Mouse (Mus musculus) neural tube, embryonic 14.5 days (tissue): Measurements from ENCODE around the gene Aif1. TPM values are rescaled to one million over a fixed set of nuclear protein-coding genes. Genes with fewer than 3 reads are reported as not detected.

ENCODE experiments used
- ATAC-seq: fragments of 200-750 bp; cut with Nextera tagmentation; 2 replicates; pipeline ENCODE4 v1.8.0; 2017; ENCODE audit warnings: low read depth, mild to moderate bottlenecking, moderate TSS enrichment, moderate library complexity
- H3K27ac ChIP-seq: fragments of 300-500 bp; sonication (generic); 2 replicates; pipeline ENCODE4 v1.5.1; 2014; ENCODE audit warnings: low read depth, mild to moderate bottlenecking, control low read depth, low read length, moderate library complexity, mixed read lengths
- H3K27me3 ChIP-seq: fragments of 300-500 bp; sonication (generic); 2 replicates; pipeline ENCODE4 v1.6.1; 2014; ENCODE audit warnings: low read length; ENCODE audit not compliant: control insufficient read depth, insufficient read depth
- H3K36me3 ChIP-seq: fragments of 300-500 bp; sonication (generic); 2 replicates; pipeline ENCODE4 v1.6.1; 2014; ENCODE audit warnings: low read length, mixed read lengths; ENCODE audit not compliant: control insufficient read depth, insufficient read depth
- H3K4me1 ChIP-seq: fragments of 300-500 bp; sonication (generic); 2 replicates; pipeline ENCODE4 v1.6.1; 2014; ENCODE audit warnings: low read length; ENCODE audit not compliant: control insufficient read depth, insufficient read depth
- H3K4me2 ChIP-seq: fragments of 300-500 bp; sonication (generic); 2 replicates; pipeline ENCODE4 v1.6.1; 2014; ENCODE audit warnings: mild to moderate bottlenecking, low read depth, low read length, control low read depth
- H3K4me3 ChIP-seq: fragments of 300-500 bp; sonication (generic); 2 replicates; pipeline ENCODE4 v1.5.1; 2014; ENCODE audit warnings: low read depth, low read length, control low read depth, mixed read lengths
- H3K9ac ChIP-seq: fragments of 300-500 bp; sonication (generic); replicated peaks from 2 replicates; pipeline ENCODE4 v1.6.1; 2014; ENCODE audit warnings: low read depth, mild to moderate bottlenecking, control low read depth, low read length, mixed read lengths
- H3K9me3 ChIP-seq: fragments of 300-500 bp; sonication (generic); 2 replicates; pipeline ENCODE4 v1.6.1; 2016; ENCODE audit warnings: low read length; ENCODE audit not compliant: control insufficient read depth
- WGBS: fragments of 180-500 bp; shearing (Covaris S2); extraction: QIAGEN DNeasy Blood & Tissue Kit; methylation state at CpG from one replicate; pipeline ENCODE4 v1.1.7; 2014; 5-methylcytosine and 5-hydroxymethylcytosine counted together
- polyA plus RNA-seq: library from polyadenylated mRNA; unstranded; fragments of >200 nt; fragmentation: Nextera tagmentation; extraction: Ambion mirVana; gene quantifications from 2 replicates; pipeline ENCODE4 v1.2.1, GENCODE M21; 2014

Aif1 gene
- polyA plus RNA-seq, 1 experiment from 2014 or later, result 6.7 TPM

GRCm38 (mm10) chr17:35197126-35197525, 21.3 kb upstream of the Aif1 start:
- no peak overlapping the region for H3K9ac ChIP-seq
- no peak for ATAC-seq
- H3K36me3 ChIP-seq, result no peaks in the 10 kb centered on the region
- H3K4me3 ChIP-seq, result no peak overlapping the region
- peaks cover 4% of the 10 kb centered on the region; the same call in 1 of the 2 replicates for H3K4me1 ChIP-seq
- no peak overlapping the region for H3K27ac ChIP-seq
- no peaks in the 10 kb centered on the region for H3K9me3 ChIP-seq
- no peak overlapping the region for H3K4me2 ChIP-seq
- H3K27me3 ChIP-seq, result peaks cover 25% of the 10 kb centered on the region
- WGBS, result 44% methylated on average over 5 of the region's 6 CpGs

GRCm38 (mm10) chr17:35196321-35196641, 20.4 kb upstream of the Aif1 start:
- Histone ChIP-seq H3K36me3 (no peaks in the 10 kb centered on the region), H3K27me3 (peaks cover 25% of the 10 kb centered on the region), H3K4me3 (peak overlapping the region; percentile 27; the same call in 1 of the 2 replicates), H3K9ac (no peak overlapping the region), H3K27ac (no peak overlapping the region), H3K4me1 (peaks cover 4% of the 10 kb centered on the region; the same call in 1 of the 2 replicates), H3K9me3 (no peaks in the 10 kb centered on the region), H3K4me2 (peak overlapping the region; percentile 55)
- no peak for ATAC-seq
- 38% methylated on average over 9 of the region's 9 CpGs for WGBS

GRCm38 (mm10) chr17:35195631-35196320, 19.9 kb upstream of the Aif1 start:
- Histone ChIP-seq H3K27me3 (peaks cover 25% of the 10 kb centered on the region), H3K9ac (peak overlapping the region; percentile 25; the same call in 1 of the 2 replicates), H3K36me3 (no peaks in the 10 kb centered on the region), H3K9me3 (no peaks in the 10 kb centered on the region), H3K4me3 (peak overlapping the region; percentile 27), H3K4me2 (peak overlapping the region; percentile 55), H3K4me1 (peaks cover 4% of the 10 kb centered on the region; the same call in 1 of the 2 replicates), H3K27ac (no peak overlapping the region)
- 2% methylated on average over 65 of the region's 66 CpGs for WGBS
- ATAC-seq, result peak; percentile 58; the same call in 1 of the 2 replicates

GRCm38 (mm10) chr17:35194844-35195630, 19.2 kb upstream of the Aif1 start:
- no peaks in the 10 kb centered on the region for H3K36me3 ChIP-seq
- peak overlapping the region; percentile 55 for H3K4me2 ChIP-seq
- no peak overlapping the region for H3K27ac ChIP-seq
- H3K27me3 ChIP-seq, result peaks cover 25% of the 10 kb centered on the region
- no peak for ATAC-seq
- H3K4me1 ChIP-seq, result peaks cover 4% of the 10 kb centered on the region; the same call in 1 of the 2 replicates
- no peaks in the 10 kb centered on the region for H3K9me3 ChIP-seq
- 48% methylated on average over 19 of the region's 19 CpGs for WGBS
- H3K9ac ChIP-seq, result peak overlapping the region; percentile 25; the same call in 1 of the 2 replicates
- peak overlapping the region; percentile 27 for H3K4me3 ChIP-seq

GRCm38 (mm10) chr17:35193881-35194843, 18.3 kb upstream of the Aif1 start, which contains the start of gene Ltb:
Gene Ltb, plus strand, starts transcription at chr17:35194439.
- H3K4me2 ChIP-seq, result peak within 1 kb of the TSS; percentile 55; the same call in 1 of the 2 replicates
- H3K9ac ChIP-seq, result no peak within 1 kb of the TSS
- no peaks in the 10 kb centered on the region for H3K9me3 ChIP-seq
- peaks cover 25% of the 10 kb centered on the region for H3K27me3 ChIP-seq
- H3K36me3 ChIP-seq, result no peaks in the 10 kb centered on the region
- H3K27ac ChIP-seq, result no peak within 1 kb of the TSS
- H3K4me3 ChIP-seq, result no peak within 1 kb of the TSS
- H3K4me1 ChIP-seq, result peaks cover 4% of the 10 kb centered on the region; the same call in 1 of the 2 replicates
- WGBS, result 76% methylated on average over 28 of the region's 28 CpGs
- ATAC-seq, result no peak

- H3K36me3 ChIP-seq, result no peaks in the 10 kb centered on the region
- ATAC-seq, result no peak
- no peak overlapping the region for H3K4me2 ChIP-seq
- 85% methylated on average over 5 of the region's 5 CpGs for WGBS
- no peak overlapping the region for H3K9ac ChIP-seq
- H3K27ac ChIP-seq, result no peak overlapping the region
- H3K27me3 ChIP-seq, result peaks cover 22% of the 10 kb centered on the region
- H3K9me3 ChIP-seq, result no peaks in the 10 kb centered on the region
- H3K4me3 ChIP-seq, result no peak overlapping the region
- peaks cover 4% of the 10 kb centered on the region; the same call in 1 of the 2 replicates for H3K4me1 ChIP-seq
Measured at GRCm38 (mm10) chr17:35192924-35193323, 17.1 kb upstream of the Aif1 start.

GRCm38 (mm10) chr17:35191723-35192122, 15.9 kb upstream of the Aif1 start:
- 74% methylated on average over 2 of the region's 2 CpGs for WGBS
- H3K4me2 ChIP-seq, result no peak overlapping the region

GRCm38 (mm10) chr17:35190096-35190495, 14.2 kb upstream of the Aif1 start:
- no peak overlapping the region for H3K4me2 ChIP-seq
- no peak for ATAC-seq
- H3K27ac ChIP-seq, result no peak overlapping the region
- H3K9ac ChIP-seq, result no peak overlapping the region
- H3K36me3 ChIP-seq, result no peaks in the 10 kb centered on the region
- no peak overlapping the region for H3K4me3 ChIP-seq
- WGBS, result 77% methylated on average over 4 of the region's 4 CpGs
- no peaks in the 10 kb centered on the region for H3K9me3 ChIP-seq
- peaks cover 8% of the 10 kb centered on the region for H3K27me3 ChIP-seq
- H3K4me1 ChIP-seq, result no peaks in the 10 kb centered on the region

More at GRCm38 (mm10) chr17:35191723-35192122, 15.9 kb upstream of the Aif1 start:
- H3K27me3 ChIP-seq, result peaks cover 22% of the 10 kb centered on the region
- H3K36me3 ChIP-seq, result no peaks in the 10 kb centered on the region
- no peak overlapping the region for H3K27ac ChIP-seq
- peaks cover 4% of the 10 kb centered on the region; the same call in 1 of the 2 replicates for H3K4me1 ChIP-seq
- ATAC-seq, result no peak
- no peak overlapping the region for H3K4me3 ChIP-seq
- no peak overlapping the region for H3K9ac ChIP-seq
- H3K9me3 ChIP-seq, result no peaks in the 10 kb centered on the region
